Mouse (Mus musculus): ENCODE data around the gene Zfp800. TPM values are rescaled to one million over a fixed set of nuclear protein-coding genes. Genes with fewer than 3 reads are reported as not detected.

Zfp800 gene
- total and polyA plus RNA-seq, 3 experiments, result 95.3 to 235 (median 122) TPM

- ATAC-seq (ENCODE audit: extremely low read depth, insufficient number of reproducible peaks, low FRiP score, poor library complexity, severe bottlenecking), result no peak
- Histone ChIP-seq H3K27me3 (ENCODE audit: insufficient read depth, low read length) (peaks cover 23% of the 10 kb centered on the region), H3K4me1 (ENCODE audit: insufficient read depth, low read depth, low read length) (no peaks in the 10 kb centered on the region), H3K9me3 (replicated peaks) (no peaks in the 10 kb centered on the region), H3K4me3 (ENCODE audit: low read depth, low read length) (no peak overlapping the region), H3K36me3 (replicated peaks) (no peaks in the 10 kb centered on the region)
- DNase-seq (ENCODE audit: low spot score), result no peak
- TF ChIP-seq GATA2 (IDR thresholded peaks at IDR 0.05; ENCODE audit: borderline replicate concordance, low read depth, low read length) (no peak), GATA1 (IDR thresholded peaks at IDR 0.05; ENCODE audit: borderline replicate concordance, low read length) (no peak), CTCF (IDR thresholded peaks at IDR 0.05; ENCODE audit: low read depth, low read length) (peak; percentile 11; the same call in 1 of the 2 replicates), POLR2AphosphoS5 (IDR thresholded peaks at IDR 0.05; ENCODE audit: insufficient replicate concordance, low read depth, low read length) (no peak)
Observed at GRCm38 (mm10) chr6:28399791-28400190, 2.0 kb upstream of the Zfp800 start.

GRCm38 (mm10) chr6:28398726-28399125 lies 921 bp upstream of the Zfp800 start:
- Histone ChIP-seq H3K27me3 (ENCODE audit: insufficient read depth, low read length) (peaks cover 27% of the 10 kb centered on the region), H3K9me3 (replicated peaks) (no peaks in the 10 kb centered on the region), H3K4me3 (ENCODE audit: low read depth, low read length) (no peak overlapping the region), H3K36me3 (replicated peaks) (no peaks in the 10 kb centered on the region), H3K4me1 (ENCODE audit: insufficient read depth, low read depth, low read length) (no peaks in the 10 kb centered on the region)
- ATAC-seq (ENCODE audit: extremely low read depth, insufficient number of reproducible peaks, low FRiP score, poor library complexity, severe bottlenecking) (no peak), DNase-seq (ENCODE audit: low spot score) (no peak)
- no peak for TF ChIP-seq TAL1 (conservative IDR thresholded peaks at IDR 0.05; ENCODE audit: low read depth, low read length)
- no peak for TF ChIP-seq GATA1 (IDR thresholded peaks at IDR 0.05; ENCODE audit: borderline replicate concordance, low read length)
- TF ChIP-seq POLR2AphosphoS5 (IDR thresholded peaks at IDR 0.05; ENCODE audit: insufficient replicate concordance, low read depth, low read length), result no peak
- TF ChIP-seq CTCF (IDR thresholded peaks at IDR 0.05; ENCODE audit: low read depth, low read length), result no peak
- no peak for TF ChIP-seq GATA2 (IDR thresholded peaks at IDR 0.05; ENCODE audit: borderline replicate concordance, low read depth, low read length)

- Histone ChIP-seq H3K4me1 (ENCODE audit: insufficient read depth, low read depth, low read length) (no peaks in the 10 kb centered on the region), H3K9me3 (replicated peaks) (no peaks in the 10 kb centered on the region), H3K4me3 (ENCODE audit: low read depth, low read length) (no peak overlapping the region), H3K27me3 (ENCODE audit: insufficient read depth, low read length) (peaks cover 27% of the 10 kb centered on the region), H3K36me3 (replicated peaks) (no peaks in the 10 kb centered on the region)
- TF ChIP-seq GATA1 (IDR thresholded peaks at IDR 0.05; ENCODE audit: borderline replicate concordance, low read length) (no peak), CTCF (IDR thresholded peaks at IDR 0.05; ENCODE audit: low read depth, low read length) (no peak), POLR2AphosphoS5 (IDR thresholded peaks at IDR 0.05; ENCODE audit: insufficient replicate concordance, low read depth, low read length) (no peak), TAL1 (conservative IDR thresholded peaks at IDR 0.05; ENCODE audit: low read depth, low read length) (no peak), GATA2 (IDR thresholded peaks at IDR 0.05; ENCODE audit: borderline replicate concordance, low read depth, low read length) (no peak)
- DNase-seq (ENCODE audit: low spot score) (no peak), ATAC-seq (ENCODE audit: extremely low read depth, insufficient number of reproducible peaks, low FRiP score, poor library complexity, severe bottlenecking) (no peak)
Observed at GRCm38 (mm10) chr6:28396853-28397457, 850 bp downstream of the Zfp800 start.

- Histone ChIP-seq H3K4me3 (ENCODE audit: low read depth, low read length) (no peak overlapping the region), H3K27me3 (ENCODE audit: insufficient read depth, low read length) (peaks cover 26% of the 10 kb centered on the region), H3K36me3 (replicated peaks) (no peaks in the 10 kb centered on the region), H3K4me1 (ENCODE audit: insufficient read depth, low read depth, low read length) (no peaks in the 10 kb centered on the region), H3K9me3 (replicated peaks) (no peaks in the 10 kb centered on the region)
- ATAC-seq (ENCODE audit: extremely low read depth, insufficient number of reproducible peaks, low FRiP score, poor library complexity, severe bottlenecking) (no peak), DNase-seq (ENCODE audit: low spot score) (no peak)
- TF ChIP-seq POLR2AphosphoS5 (IDR thresholded peaks at IDR 0.05; ENCODE audit: insufficient replicate concordance, low read depth, low read length), result no peak
- no peak for TF ChIP-seq CTCF (IDR thresholded peaks at IDR 0.05; ENCODE audit: low read depth, low read length)
- TF ChIP-seq GATA1 (IDR thresholded peaks at IDR 0.05; ENCODE audit: borderline replicate concordance, low read length), result no peak
- TF ChIP-seq TAL1 (conservative IDR thresholded peaks at IDR 0.05; ENCODE audit: low read depth, low read length), result no peak
- no peak for TF ChIP-seq GATA2 (IDR thresholded peaks at IDR 0.05; ENCODE audit: borderline replicate concordance, low read depth, low read length)
Observed at GRCm38 (mm10) chr6:28396051-28396852, 1.6 kb downstream of the Zfp800 start.

- Histone ChIP-seq H3K4me3 (ENCODE audit: low read depth, low read length) (no peak overlapping the region), H3K27me3 (ENCODE audit: insufficient read depth, low read length) (peaks cover 5% of the 10 kb centered on the region), H3K4me1 (ENCODE audit: insufficient read depth, low read depth, low read length) (no peaks in the 10 kb centered on the region), H3K9me3 (replicated peaks) (no peaks in the 10 kb centered on the region), H3K36me3 (replicated peaks) (no peaks in the 10 kb centered on the region)
- ATAC-seq (ENCODE audit: extremely low read depth, insufficient number of reproducible peaks, low FRiP score, poor library complexity, severe bottlenecking), result no peak
- TF ChIP-seq TAL1 (conservative IDR thresholded peaks at IDR 0.05; ENCODE audit: low read depth, low read length) (no peak), GATA2 (IDR thresholded peaks at IDR 0.05; ENCODE audit: borderline replicate concordance, low read depth, low read length) (no peak), POLR2AphosphoS5 (IDR thresholded peaks at IDR 0.05; ENCODE audit: insufficient replicate concordance, low read depth, low read length) (no peak), GATA1 (IDR thresholded peaks at IDR 0.05; ENCODE audit: borderline replicate concordance, low read length) (no peak), CTCF (IDR thresholded peaks at IDR 0.05; ENCODE audit: low read depth, low read length) (no peak)
- DNase-seq (ENCODE audit: low spot score), result no peak
Observed at GRCm38 (mm10) chr6:28389038-28389437, 8.8 kb downstream of the Zfp800 start.

GRCm38 (mm10) chr6:28385169-28385568 lies 12.6 kb downstream of the Zfp800 start:
- TF ChIP-seq POLR2AphosphoS5 (IDR thresholded peaks at IDR 0.05; ENCODE audit: insufficient replicate concordance, low read depth, low read length), result no peak
- TF ChIP-seq TAL1 (conservative IDR thresholded peaks at IDR 0.05; ENCODE audit: low read depth, low read length), result no peak
- TF ChIP-seq GATA2 (IDR thresholded peaks at IDR 0.05; ENCODE audit: borderline replicate concordance, low read depth, low read length), result no peak
- TF ChIP-seq GATA1 (IDR thresholded peaks at IDR 0.05; ENCODE audit: borderline replicate concordance, low read length), result no peak
- TF ChIP-seq CTCF (IDR thresholded peaks at IDR 0.05; ENCODE audit: low read depth, low read length), result no peak
- H3K27me3 ChIP-seq (ENCODE audit: insufficient read depth, low read length), result no peaks in the 10 kb centered on the region
- H3K9me3 ChIP-seq (replicated peaks), result no peaks in the 10 kb centered on the region
- no peak overlapping the region for H3K4me3 ChIP-seq (ENCODE audit: low read depth, low read length)
- no peaks in the 10 kb centered on the region for H3K36me3 ChIP-seq (replicated peaks)
- H3K4me1 ChIP-seq (ENCODE audit: insufficient read depth, low read depth, low read length), result no peaks in the 10 kb centered on the region
- no peak for DNase-seq (ENCODE audit: low spot score)
- no peak for ATAC-seq (ENCODE audit: extremely low read depth, insufficient number of reproducible peaks, low FRiP score, poor library complexity, severe bottlenecking)
